Mouse (Mus musculus) MEL (cell line): Measurements from ENCODE around the gene Rilpl1. TPM values are rescaled to one million over a fixed set of nuclear protein-coding genes. Genes with fewer than 3 reads are reported as not detected.
A peak's percentile ranks its signal among the peaks of the same experiment; 100 is the strongest.

Source experiments
- DNase-seq: peaks from one replicate; pipeline ENCODE4 v3.0.0; 2011; ENCODE audit warnings: low read depth, low spot score
- H3K27ac ChIP-seq: 2 replicates; pipeline ENCODE4 v1.5.1; 2012; ENCODE audit warnings: low read depth, mild to moderate bottlenecking, control low read depth, low read length, moderate library complexity; ENCODE audit not compliant: control insufficient read depth
- H3K27me3 ChIP-seq, 2 experiments: fragments of 150-350 bp in 1 of 2; sonication (generic) in 1 of 2; 2 replicates each; pipeline ENCODE4 v1.6.1; 2012; ENCODE audit warnings: low read length in 2 of 2, mild to moderate bottlenecking in 2 of 2, improper control_type of control experiment in 1 of 2, moderate library complexity in 1 of 2; ENCODE audit not compliant: insufficient read depth in 2 of 2, control insufficient read depth in 1 of 2
- H3K36me3 ChIP-seq, 2 experiments: 2 replicates each; pipeline ENCODE4 v1.6.1; 2012 to 2014; ENCODE audit warnings: low read length in 2 of 2, improper control_type of control experiment in 1 of 2, inconsistent platforms in 1 of 2, mild to moderate bottlenecking in 1 of 2; ENCODE audit not compliant: insufficient read depth in 2 of 2, control insufficient read depth in 1 of 2
- H3K4me1 ChIP-seq, 2 experiments: fragments of 150-350 bp in 1 of 2; sonication (generic) in 1 of 2; 2 replicates each; pipeline ENCODE4 v1.6.1; 2012; ENCODE audit warnings: low read length in 2 of 2, improper control_type of control experiment in 1 of 2, mild to moderate bottlenecking in 1 of 2; ENCODE audit not compliant: insufficient read depth in 2 of 2, control insufficient read depth in 1 of 2
- H3K4me3 ChIP-seq, 2 experiments: fragments of 150-350 bp in 1 of 2; sonication (generic) in 1 of 2; 2 replicates each; pipeline ENCODE4 v1.5.1; 2012; ENCODE audit warnings: low read depth in 2 of 2, low read length in 2 of 2, mild to moderate bottlenecking in 2 of 2, moderate library complexity in 2 of 2, control low read depth in 1 of 2, improper control_type of control experiment in 1 of 2; ENCODE audit not compliant: control insufficient read depth in 1 of 2, insufficient read depth in 1 of 2
- H3K79me2 ChIP-seq: 2 replicates; pipeline ENCODE4 v1.6.1; 2012; ENCODE audit warnings: mild to moderate bottlenecking, low read length, moderate library complexity; ENCODE audit not compliant: control insufficient read depth, poor library complexity, insufficient read depth
- H3K9ac ChIP-seq: 2 replicates; pipeline ENCODE4 v1.6.1; 2012; ENCODE audit warnings: low read depth, mild to moderate bottlenecking, control low read depth, low read length, moderate library complexity; ENCODE audit not compliant: control insufficient read depth, poor library complexity, severe bottlenecking
- H3K9me3 ChIP-seq: fragments of 150-350 bp; sonication (generic); replicated peaks from 2 replicates; pipeline ENCODE4 v1.6.1; 2012; ENCODE audit warnings: mild to moderate bottlenecking, low read length, improper control_type of control experiment, moderate library complexity; ENCODE audit not compliant: insufficient read depth
- BHLHE40 ChIP-seq: IDR thresholded peaks from 2 replicates; pipeline ENCODE4 v1.6.1; 2012; ENCODE audit warnings: low read depth, mild to moderate bottlenecking, inconsistent platforms, low read length, improper control_type of control experiment, borderline replicate concordance
- CHD1 ChIP-seq: IDR thresholded peaks from 2 replicates; pipeline ENCODE4 v1.6.1; 2012; ENCODE audit warnings: low read depth, mild to moderate bottlenecking, inconsistent platforms, low read length, improper control_type of control experiment
- CHD2 ChIP-seq: IDR thresholded peaks from 2 replicates; pipeline ENCODE4 v1.6.1; 2011; ENCODE audit warnings: low read length, improper control_type of control experiment
- CTCF ChIP-seq, 3 experiments: IDR thresholded peaks in 2 of 3; conservative IDR thresholded peaks in 1 of 3; 2 replicates each; pipeline ENCODE4 v1.5.1; 2011 to 2012; ENCODE audit warnings: low read length in 3 of 3, low read depth in 2 of 3, mild to moderate bottlenecking in 2 of 3, improper control_type of control experiment in 1 of 3, inconsistent platforms in 1 of 3, mixed read lengths in 1 of 3, moderate library complexity in 1 of 3; ENCODE audit not compliant: control insufficient read depth in 1 of 3, insufficient read depth in 1 of 3, poor library complexity in 1 of 3, severe bottlenecking in 1 of 3
- ELF1 ChIP-seq: IDR thresholded peaks from 2 replicates; pipeline ENCODE4 v1.6.1; 2014; ENCODE audit warnings: low read depth, mild to moderate bottlenecking, inconsistent platforms, low read length, improper control_type of control experiment, moderate library complexity
- GABPA ChIP-seq: IDR thresholded peaks from 2 replicates; pipeline ENCODE4 v1.6.1; 2012; ENCODE audit warnings: low read depth, mild to moderate bottlenecking, inconsistent platforms, low read length, improper control_type of control experiment, moderate library complexity
- GATA1 ChIP-seq: IDR thresholded peaks from 2 replicates; pipeline ENCODE4 v1.6.1; 2011; ENCODE audit warnings: low read depth, low read length, improper control_type of control experiment
- JUND ChIP-seq: IDR thresholded peaks from 2 replicates; pipeline ENCODE4 v1.6.1; 2011; ENCODE audit warnings: low read depth, mild to moderate bottlenecking, improper control_type of control experiment, low read length
- KAT2A ChIP-seq: conservative IDR thresholded peaks from 2 replicates; pipeline ENCODE4 v1.6.1; 2012; ENCODE audit warnings: low read depth, low read length, improper control_type of control experiment, inconsistent platforms
- MAFK ChIP-seq: IDR thresholded peaks from 2 replicates; pipeline ENCODE4 v1.6.1; 2011; ENCODE audit warnings: low read depth, mild to moderate bottlenecking, low read length, improper control_type of control experiment, borderline replicate concordance
- MAX ChIP-seq: IDR thresholded peaks from 2 replicates; pipeline ENCODE4 v1.6.1; 2011; ENCODE audit warnings: low read length, improper control_type of control experiment
- MYB ChIP-seq: IDR thresholded peaks from 2 replicates; pipeline ENCODE4 v1.6.1; 2011; ENCODE audit warnings: mild to moderate bottlenecking, low read depth, low read length, improper control_type of control experiment
- MYC ChIP-seq: IDR thresholded peaks from 2 replicates; pipeline ENCODE4 v1.6.1; 2011; ENCODE audit warnings: low read depth, mild to moderate bottlenecking, low read length, improper control_type of control experiment, moderate library complexity
- NELFE ChIP-seq: IDR thresholded peaks from 2 replicates; pipeline ENCODE4 v1.6.1; 2011; ENCODE audit warnings: low read depth, low read length, improper control_type of control experiment
- POLR2AphosphoS2 ChIP-seq: IDR thresholded peaks from 2 replicates; pipeline ENCODE4 v1.6.1; 2011; ENCODE audit warnings: low read length, improper control_type of control experiment
- RCOR1 ChIP-seq: IDR thresholded peaks from 2 replicates; pipeline ENCODE4 v1.6.1; 2012; ENCODE audit warnings: low read depth, mild to moderate bottlenecking, inconsistent platforms, low read length, improper control_type of control experiment
- SIN3A ChIP-seq: IDR thresholded peaks from 2 replicates; pipeline ENCODE4 v1.6.1; 2012; ENCODE audit warnings: low read length, improper control_type of control experiment, inconsistent platforms
- UBTF ChIP-seq: IDR thresholded peaks from 2 replicates; pipeline ENCODE4 v1.6.1; 2012; ENCODE audit warnings: low read depth, mild to moderate bottlenecking, inconsistent platforms, low read length, improper control_type of control experiment, moderate library complexity, borderline replicate concordance; ENCODE audit not compliant: insufficient read depth
- USF2 ChIP-seq, 2 experiments: IDR thresholded peaks; 2 replicates each; pipeline ENCODE4 v1.6.1; 2011 to 2012; ENCODE audit warnings: improper control_type of control experiment in 2 of 2, low read length in 2 of 2, borderline replicate concordance in 1 of 2, inconsistent platforms in 1 of 2, low read depth in 1 of 2, mild to moderate bottlenecking in 1 of 2; ENCODE audit not compliant: insufficient read depth in 1 of 2
- ZMIZ1 ChIP-seq: IDR thresholded peaks from 2 replicates; pipeline ENCODE4 v1.6.1; 2012; ENCODE audit warnings: low read depth, mild to moderate bottlenecking, inconsistent platforms, low read length, improper control_type of control experiment, moderate library complexity
- polyA plus RNA-seq, 2 experiments: library from polyadenylated mRNA; stranded (reverse) in 1 of 2; unstranded in 1 of 2; fragments of >175 nt in 1 of 2; fragments of >200 nt in 1 of 2; gene quantifications; 2 replicates each; pipeline versions ENCODE4 v1.2.1 to v1.2.4; 2012; ENCODE audit warnings: low replicate concordance in 2 of 2, low read depth in 1 of 2; ENCODE audit not compliant: insufficient read length in 2 of 2, insufficient read depth in 1 of 2, missing spikeins in 1 of 2
- total RNA-seq: library from RNA; depleted of rRNA; stranded (reverse); fragments of 300-350 nt; gene quantifications from 2 replicates; pipeline ENCODE4 v1.2.3, GENCODE M21; 2012

Rilpl1 gene
- total and polyA plus RNA-seq, 3 experiments: 5.7 to 8.6 TPM; not detected in 1

DNA sequence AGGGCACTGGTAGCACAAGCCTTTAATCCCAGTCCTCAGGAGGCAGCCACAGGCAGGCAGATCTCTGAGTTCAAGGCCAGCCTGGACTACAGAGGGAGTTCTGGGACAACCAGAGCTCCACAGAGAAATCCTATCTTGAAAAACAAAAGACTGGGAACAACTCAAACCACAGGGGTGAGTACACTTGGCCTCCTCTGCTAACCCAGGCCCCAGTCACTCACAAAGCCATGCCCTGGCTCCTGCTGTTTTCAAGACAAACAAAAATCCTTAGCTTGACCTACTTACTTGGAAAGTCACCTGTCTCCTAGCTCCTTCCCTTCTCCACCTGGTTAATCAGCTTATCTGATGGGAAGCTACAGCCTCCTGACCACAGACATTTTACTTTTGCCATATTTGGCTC is 66.3 kb downstream of the Rilpl1 start:
- H3K36me3 ChIP-seq: no peaks in the 10 kb centered on the region
- H3K4me3 ChIP-seq: no peak overlapping the region
- TF ChIP-seq KAT2A (no peak), ELF1 (no peak), GATA1 (peak; percentile 10; the same call in 1 of the 2 replicates), BHLHE40 (no peak), RCOR1 (no peak), SIN3A (no peak)
- TF ChIP-seq, all 39 proteins: peak for 1
- no peak overlapping the region for H3K27ac ChIP-seq
- H3K9ac ChIP-seq: no peak overlapping the region
- 0 out of 4 replicates have a peak, but pooled peaks cover 0 to 2% of the 10 kb centered on the region in 2 experiments for H3K4me1 ChIP-seq
- no peak for DNase-seq
- H3K79me2 ChIP-seq: no peaks in the 10 kb centered on the region
- H3K27me3 ChIP-seq: no peaks in the 10 kb centered on the region
- no peaks in the 10 kb centered on the region for H3K9me3 ChIP-seq

DNA sequence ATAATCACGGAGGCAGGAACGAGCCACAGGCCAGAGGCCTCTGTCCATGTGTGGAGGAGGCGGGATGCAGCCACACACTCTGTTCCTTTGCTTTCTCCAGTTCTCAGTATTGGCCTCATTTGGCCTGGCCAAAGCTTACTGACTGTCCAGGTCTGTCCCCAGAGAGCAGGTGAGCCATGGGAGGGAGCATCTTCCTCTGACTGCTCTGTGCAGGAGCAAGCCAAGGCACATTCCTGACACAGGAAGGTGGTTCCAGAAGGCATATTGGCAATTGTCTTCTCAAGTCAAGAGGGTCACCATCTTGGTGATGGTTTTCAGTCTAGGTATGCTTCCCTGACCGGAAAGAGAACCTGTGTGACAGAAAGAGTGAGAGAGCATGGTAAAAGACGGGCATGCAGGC is 67.7 kb downstream of the Rilpl1 start:
- no peaks in the 10 kb centered on the region; a peak in 1 of 4 replicates for H3K36me3 ChIP-seq
- H3K9me3 ChIP-seq: no peaks in the 10 kb centered on the region
- no peaks in the 10 kb centered on the region for H3K79me2 ChIP-seq
- H3K4me1 ChIP-seq: 0 out of 4 replicates have a peak, but pooled peaks cover 0 to 2% of the 10 kb centered on the region in 2 experiments
- no peak overlapping the region for H3K9ac ChIP-seq
- H3K4me3 ChIP-seq: no peak overlapping the region
- TF ChIP-seq NELFE: no peak
- no peak for TF ChIP-seq USF2 (IDR thresholded peaks at IDR 0.05; ENCODE audit: borderline replicate concordance in 1 of 2, insufficient read depth in 1 of 2, low read depth in 1 of 2, low read length in 2 of 2)
- no peak for TF ChIP-seq MYC
- no peak for TF ChIP-seq UBTF
- TF ChIP-seq MYB: no peak
- no peak for TF ChIP-seq ZMIZ1
- TF ChIP-seq GABPA: no peak
- TF ChIP-seq CHD2: no peak
- TF ChIP-seq CHD1: no peak
- TF ChIP-seq MAFK: no peak
- TF ChIP-seq CTCF (IDR thresholded peaks at IDR 0.05 in 2 of 3, conservative IDR thresholded peaks at IDR 0.05 in 1 of 3; ENCODE audit: control insufficient read depth in 1 of 3, insufficient read depth in 1 of 3, low read depth in 2 of 3, low read length in 3 of 3, poor library complexity in 1 of 3, severe bottlenecking in 1 of 3): no peak
- no peak for TF ChIP-seq MAX
- TF ChIP-seq GATA1: no peak
- no peak for TF ChIP-seq BHLHE40
- no peak for TF ChIP-seq JUND
- TF ChIP-seq RCOR1: no peak
- TF ChIP-seq POLR2AphosphoS2: no peak; the same call in 1 of the 2 replicates
- no peak for TF ChIP-seq KAT2A
- H3K27ac ChIP-seq: no peak overlapping the region
- DNase-seq: no peak
- no peaks in the 10 kb centered on the region for H3K27me3 ChIP-seq
